In the genomic region with DNA sequence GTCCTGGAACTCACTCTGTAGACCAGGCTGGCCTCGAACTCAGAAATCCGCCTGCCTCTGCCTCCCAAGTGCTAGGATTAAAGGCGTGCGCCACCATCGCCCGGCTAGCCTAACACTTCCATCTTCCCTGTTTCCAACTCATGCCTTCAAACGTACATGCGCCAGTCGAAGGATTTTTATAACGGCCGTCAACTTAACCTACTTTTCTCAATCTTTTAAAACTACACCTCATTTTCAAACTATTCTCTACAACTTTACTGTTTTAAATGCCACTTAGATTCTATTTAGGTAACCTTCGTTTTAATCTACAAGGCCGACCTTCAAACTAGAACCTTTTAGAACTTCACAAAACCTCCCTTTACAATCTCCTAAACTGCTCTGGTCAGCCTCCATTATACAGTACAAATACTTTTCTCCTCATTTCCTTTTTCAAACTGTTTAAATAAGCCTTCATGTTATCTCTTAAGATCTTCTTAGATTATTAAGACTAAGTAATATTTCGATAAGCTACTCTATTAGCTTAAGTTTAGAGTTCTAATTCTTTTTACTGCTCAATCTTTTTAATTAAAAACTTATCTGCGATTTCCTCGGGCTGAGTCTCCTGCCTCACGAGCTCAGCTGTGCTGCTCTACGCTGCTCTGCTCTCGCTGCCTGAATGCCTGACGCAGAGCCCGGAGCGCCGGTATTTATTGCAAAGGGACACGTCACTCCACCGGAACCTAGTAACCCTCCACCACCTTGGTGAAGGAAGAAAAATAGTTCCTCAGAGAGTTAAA, we compare ENCODE assay signal across 8 mouse cellular contexts. TPM values are rescaled to one million over a fixed set of nuclear protein-coding genes. Genes with fewer than 3 reads are reported as not detected.
DNase-seq lines count a peak whose midpoint lies in the region; ATAC-seq and TF ChIP-seq lines count a peak whose summit lies in the region.

No protein-coding gene starts in this region.

- H3K4me2 ChIP-seq in forebrain, embryonic 15.5 days (replicated peaks), result peak overlapping the region; percentile 77
- H3K4me2 ChIP-seq in neural tube, embryonic 14.5 days (ENCODE audit: low read depth, low read length), result peak overlapping the region; percentile 100

- peak overlapping the region; percentile 87 for H3K9ac ChIP-seq in ES-E14 (ENCODE audit: insufficient read depth, low read depth, low read length, poor library complexity, severe bottlenecking)
- peak overlapping the region; percentile 88 for H3K9ac ChIP-seq in forebrain, embryonic 15.5 days (replicated peaks)
- peak overlapping the region; percentile 95 for H3K9ac ChIP-seq in neural tube, embryonic 14.5 days (replicated peaks; ENCODE audit: low read depth, low read length)

- peak; percentile 49; the same call in 1 of the 2 replicates for ATAC-seq in forebrain, embryonic 15.5 days (replicated peaks)
- peak; percentile 63; the same call in 1 of the 2 replicates for ATAC-seq in neural tube, embryonic 14.5 days (ENCODE audit: low read depth)

- in situ Hi-C loops in ES-E14 (cut with MboI; ENCODE audit: low sequenced_read_pairs in 2 of 2, unreplicated experiment in 2 of 2), result no loop called here

- peak; percentile 100 for TF ChIP-seq POLR2A in testis, adult 2 months (IDR thresholded peaks at IDR 0.05; ENCODE audit: control insufficient read depth, low read depth, low read length)

- peaks cover 0 to 4% of the 10 kb centered on the region in 2 experiments; a peak in 3 of 4 replicates for H3K4me1 ChIP-seq in ES-E14 (ENCODE audit: control insufficient read depth in 2 of 2, insufficient read depth in 2 of 2, low read length in 2 of 2, poor library complexity in 1 of 2)
- H3K4me1 ChIP-seq in forebrain, embryonic 15.5 days, result peaks cover 45% of the 10 kb centered on the region
- peaks cover 30% of the 10 kb centered on the region for H3K4me1 ChIP-seq in neural tube, embryonic 14.5 days (ENCODE audit: control insufficient read depth, insufficient read depth, low read length)
- H3K4me1 ChIP-seq in testis, adult 2 months (ENCODE audit: control insufficient read depth, insufficient read depth, low read length), result peaks cover 23% of the 10 kb centered on the region

- H3K27ac ChIP-seq in ES-E14 (ENCODE audit: insufficient read depth, low read depth, low read length, poor library complexity, severe bottlenecking), result peak overlapping the region; percentile 98
- peak overlapping the region; percentile 99 for H3K27ac ChIP-seq in forebrain, embryonic 15.5 days (replicated peaks)
- H3K27ac ChIP-seq in neural tube, embryonic 14.5 days (ENCODE audit: low read depth, low read length), result peak overlapping the region; percentile 100
- peak overlapping the region; percentile 100 for H3K27ac ChIP-seq in testis, adult 2 months (ENCODE audit: control insufficient read depth, insufficient read depth, low read depth, low read length)

- H3K27me3 ChIP-seq in forebrain, embryonic 15.5 days, result no peaks in the 10 kb centered on the region
- peaks cover 4% of the 10 kb centered on the region; the same call in 1 of the 2 replicates for H3K27me3 ChIP-seq in neural tube, embryonic 14.5 days (ENCODE audit: control insufficient read depth, insufficient read depth, low read length)
- H3K27me3 ChIP-seq in testis, adult 2 months (ENCODE audit: control insufficient read depth, insufficient read depth, low read length), result no peaks in the 10 kb centered on the region

- peaks cover 35% of the 10 kb centered on the region for H3K36me3 ChIP-seq in ES-E14 (ENCODE audit: control insufficient read depth, insufficient read depth, low read length, poor library complexity, severe bottlenecking)
- H3K36me3 ChIP-seq in forebrain, embryonic 15.5 days, result peaks cover 13% of the 10 kb centered on the region; the same call in 1 of the 2 replicates
- peaks cover 8% of the 10 kb centered on the region; the same call in 1 of the 2 replicates for H3K36me3 ChIP-seq in neural tube, embryonic 14.5 days (ENCODE audit: control insufficient read depth, insufficient read depth, low read length)
- peaks cover 8% of the 10 kb centered on the region for H3K36me3 ChIP-seq in testis, adult 2 months (ENCODE audit: control insufficient read depth, insufficient read depth, low read length)

- peak; percentile 6; the same call in 1 of the 2 replicates for TF ChIP-seq CTCF in testis, adult 2 months (IDR thresholded peaks at IDR 0.05; ENCODE audit: control insufficient read depth, insufficient read depth, insufficient replicate concordance, low read depth, low read length)

- intact Hi-C loops in heart, postnatal 25 days (cut with DNase I), result no loop called here

- DNase-seq in ES-E14 (ENCODE audit: low read depth, low spot score), result peak; percentile 95
- peak; percentile 92 for DNase-seq in cerebellum, adult 11-12 months
- DNase-seq in heart, postnatal 25 days (ENCODE audit: low spot score), result peak; percentile 89
- peak; percentile 93 to 98 for DNase-seq in layer of hippocampus, adult 18-20 months (ENCODE audit: low spot score in 2 of 2)
- DNase-seq in lung, adult 18-20 months, result peak; percentile 95 to 96

- H3K4me3 ChIP-seq in ES-E14 (ENCODE audit: insufficient read depth in 1 of 2, low read depth in 1 of 2, low read length in 2 of 2, poor library complexity in 1 of 2, severe bottlenecking in 1 of 2), result peak overlapping the region; percentile 51 to 77
- H3K4me3 ChIP-seq in forebrain, embryonic 15.5 days, result peak overlapping the region; percentile 84
- peak overlapping the region; percentile 98 for H3K4me3 ChIP-seq in neural tube, embryonic 14.5 days (ENCODE audit: low read depth, low read length)
- H3K4me3 ChIP-seq in testis, adult 2 months (ENCODE audit: control insufficient read depth, low read depth, low read length), result peak overlapping the region; percentile 100

- under 1% methylated on average over 25 of the region's 25 CpGs for WGBS in forebrain, embryonic 15.5 days
- under 1% methylated on average over 25 of the region's 25 CpGs for WGBS in neural tube, embryonic 14.5 days

- no peaks in the 10 kb centered on the region for H3K9me3 ChIP-seq in ES-E14 (ENCODE audit: control insufficient read depth, insufficient read depth, low read depth, low read length)
- H3K9me3 ChIP-seq in forebrain, embryonic 15.5 days, result no peaks in the 10 kb centered on the region
- H3K9me3 ChIP-seq in neural tube, embryonic 14.5 days (ENCODE audit: control insufficient read depth, low read length), result no peaks in the 10 kb centered on the region

TF ChIP-seq in ES-E14, 5 proteins besides CTCF, POLR2A, EP300 and RAD21:
- TF ChIP-seq ZNF384 (IDR thresholded peaks at IDR 0.05; ENCODE audit: low read depth, low read length) (no peak), ZC3H11A (IDR thresholded peaks at IDR 0.05; ENCODE audit: borderline replicate concordance, low read depth, low read length) (no peak), CHD2 (IDR thresholded peaks at IDR 0.05; ENCODE audit: low read depth, low read length) (no peak), MAFK (IDR thresholded peaks at IDR 0.05; ENCODE audit: insufficient read depth, low read depth, low read length) (no peak), HCFC1 (IDR thresholded peaks at IDR 0.05; ENCODE audit: borderline replicate concordance, insufficient read depth, low read length) (no peak)
TF ChIP-seq in ES-E14: peak in this region for 0.

RNA-seq across cellular contexts. Expression of gene Scyl1, which starts 31.0 kb away (rescaled TPM):
- total RNA-seq in ES-E14 (2012; rRNA removed), result 55.6 and 80.8 TPM in 2 replicates
- polyA plus RNA-seq in forebrain, embryonic 15.5 days (2015; fragmentation: Nextera tagmentation; extraction: Ambion mirVana), result 66.9 and 67.9 TPM in 2 replicates
- 10 to 100 TPM; 63.5 to 64.1 TPM for total RNA-seq in heart, postnatal 25 days (2021)
- total RNA-seq in layer of hippocampus, adult 18-20 months (2021), result 10 to 100 TPM; 77.3 to 80.3 TPM
- polyA plus RNA-seq in neural tube, embryonic 14.5 days (2014; fragmentation: Nextera tagmentation; extraction: Ambion mirVana), result 78.5 and 78.6 TPM in 2 replicates
- 43.1 and 46.7 TPM in 2 replicates for polyA plus RNA-seq in testis, adult 2 months (2012; rRNA removed)

Comparison
In these comparisons a context has a peak if more than half of its experiments do, and no peak if none do; other contexts are left out.
1. Peak in every context shown above with its lines: DNase-seq, ATAC-seq, H3K4me3 ChIP-seq and H3K27ac ChIP-seq.